Mouse (Mus musculus): ENCODE measurements around the gene Lmnb2. TPM values are rescaled to one million over a fixed set of nuclear protein-coding genes. Genes with fewer than 3 reads are reported as not detected.
A peak's percentile ranks its signal among the peaks of the same experiment; 100 is the strongest.

Gene Lmnb2
- total and polyA plus RNA-seq, 3 experiments: 3.6 to 5.4 (median 5.4) TPM

GRCm38 (mm10) chr10:80956385-80956784 is 38.3 kb upstream of the Lmnb2 start:
- 94% methylated on average over 8 of the region's 8 CpGs for WGBS

GRCm38 (mm10) chr10:80955536-80955935 is 37.5 kb upstream of the Lmnb2 start:
- 16% methylated on average over 9 of the region's 9 CpGs for WGBS
- TF ChIP-seq POLR2A (IDR thresholded peaks at IDR 0.05; ENCODE audit: insufficient read depth, low read depth, low read length): no peak
- TF ChIP-seq EP300 (IDR thresholded peaks at IDR 0.05; ENCODE audit: insufficient read depth, low read depth, low read length): peak; percentile 78; the same call in 1 of the 2 replicates
- peak; percentile 88 for TF ChIP-seq CTCF (IDR thresholded peaks at IDR 0.05)
- Histone ChIP-seq H3K27me3 (ENCODE audit: control insufficient read depth, insufficient read depth, low read length) (no peaks in the 10 kb centered on the region), H3K36me3 (ENCODE audit: control insufficient read depth, insufficient read depth, low read length) (no peaks in the 10 kb centered on the region), H3K4me1 (ENCODE audit: control insufficient read depth, insufficient read depth, low read length) (peaks cover 6% of the 10 kb centered on the region), H3K9ac (ENCODE audit: low read depth, low read length) (no peak overlapping the region), H3K4me3 (no peak overlapping the region), H3K79me2 (replicated peaks; ENCODE audit: control insufficient read depth, insufficient read depth, low read length) (no peaks in the 10 kb centered on the region), H3K27ac (no peak overlapping the region)
- intact Hi-C loops (cut with DNase I): loop anchor here (1.0 kb wide), 1 partner anchor 27 kb away; no protein-coding TSS in a partner anchor
- peak; percentile 53 to 72 for DNase-seq

More at GRCm38 (mm10) chr10:80956385-80956784, 38.3 kb upstream of the Lmnb2 start:
- no peak overlapping the region for H3K4me3 ChIP-seq
- TF ChIP-seq CTCF (IDR thresholded peaks at IDR 0.05): no peak
- TF ChIP-seq POLR2A (IDR thresholded peaks at IDR 0.05; ENCODE audit: insufficient read depth, low read depth, low read length): no peak
- TF ChIP-seq EP300 (IDR thresholded peaks at IDR 0.05; ENCODE audit: insufficient read depth, low read depth, low read length): no peak
- H3K27me3 ChIP-seq (ENCODE audit: control insufficient read depth, insufficient read depth, low read length): no peaks in the 10 kb centered on the region
- DNase-seq: no peak
- H3K79me2 ChIP-seq (replicated peaks; ENCODE audit: control insufficient read depth, insufficient read depth, low read length): no peaks in the 10 kb centered on the region
- peaks cover 6% of the 10 kb centered on the region for H3K4me1 ChIP-seq (ENCODE audit: control insufficient read depth, insufficient read depth, low read length)
- no peak overlapping the region for H3K9ac ChIP-seq (ENCODE audit: low read depth, low read length)
- H3K27ac ChIP-seq: no peak overlapping the region
- H3K36me3 ChIP-seq (ENCODE audit: control insufficient read depth, insufficient read depth, low read length): no peaks in the 10 kb centered on the region
- intact Hi-C loops (cut with DNase I): no loop called here

GRCm38 (mm10) chr10:80954843-80955242 is 36.8 kb upstream of the Lmnb2 start:
- peaks cover 6% of the 10 kb centered on the region for H3K4me1 ChIP-seq (ENCODE audit: control insufficient read depth, insufficient read depth, low read length)
- no peaks in the 10 kb centered on the region for H3K36me3 ChIP-seq (ENCODE audit: control insufficient read depth, insufficient read depth, low read length)
- no peaks in the 10 kb centered on the region for H3K79me2 ChIP-seq (replicated peaks; ENCODE audit: control insufficient read depth, insufficient read depth, low read length)
- no peak for TF ChIP-seq POLR2A (IDR thresholded peaks at IDR 0.05; ENCODE audit: insufficient read depth, low read depth, low read length)
- no peak for TF ChIP-seq CTCF (IDR thresholded peaks at IDR 0.05)
- no peak for TF ChIP-seq EP300 (IDR thresholded peaks at IDR 0.05; ENCODE audit: insufficient read depth, low read depth, low read length)
- DNase-seq: peak in 1 of 2 experiments; percentile 46
- 24% methylated on average over 6 of the region's 6 CpGs for WGBS
- no peak overlapping the region for H3K9ac ChIP-seq (ENCODE audit: low read depth, low read length)
- no peak overlapping the region for H3K4me3 ChIP-seq
- intact Hi-C loops (cut with DNase I): loop anchor here (1.0 kb wide), 1 partner anchor 27 kb away; no protein-coding TSS in a partner anchor
- H3K27me3 ChIP-seq (ENCODE audit: control insufficient read depth, insufficient read depth, low read length): no peaks in the 10 kb centered on the region
- no peak overlapping the region for H3K27ac ChIP-seq

- Histone ChIP-seq H3K9ac (ENCODE audit: low read depth, low read length) (no peak overlapping the region), H3K36me3 (ENCODE audit: control insufficient read depth, insufficient read depth, low read length) (no peaks in the 10 kb centered on the region), H3K4me1 (ENCODE audit: control insufficient read depth, insufficient read depth, low read length) (peaks cover 6% of the 10 kb centered on the region), H3K27ac (no peak overlapping the region), H3K4me3 (no peak overlapping the region), H3K27me3 (ENCODE audit: control insufficient read depth, insufficient read depth, low read length) (no peaks in the 10 kb centered on the region), H3K79me2 (replicated peaks; ENCODE audit: control insufficient read depth, insufficient read depth, low read length) (no peaks in the 10 kb centered on the region)
- TF ChIP-seq EP300 (IDR thresholded peaks at IDR 0.05; ENCODE audit: insufficient read depth, low read depth, low read length) (no peak), CTCF (IDR thresholded peaks at IDR 0.05) (no peak), POLR2A (IDR thresholded peaks at IDR 0.05; ENCODE audit: insufficient read depth, low read depth, low read length) (no peak)
- 68% methylated on average over 13 of the region's 13 CpGs for WGBS
- intact Hi-C loops (cut with DNase I): no loop called here
- DNase-seq: no peak
Measured at GRCm38 (mm10) chr10:80954415-80954814, 36.4 kb upstream of the Lmnb2 start.

GRCm38 (mm10) chr10:80952449-80952848 is 34.4 kb upstream of the Lmnb2 start:
- no peaks in the 10 kb centered on the region for H3K79me2 ChIP-seq (replicated peaks; ENCODE audit: control insufficient read depth, insufficient read depth, low read length)
- H3K27ac ChIP-seq: no peak overlapping the region
- no peak overlapping the region for H3K4me3 ChIP-seq
- TF ChIP-seq POLR2A (IDR thresholded peaks at IDR 0.05; ENCODE audit: insufficient read depth, low read depth, low read length) (no peak), CTCF (IDR thresholded peaks at IDR 0.05) (no peak), EP300 (IDR thresholded peaks at IDR 0.05; ENCODE audit: insufficient read depth, low read depth, low read length) (no peak)
- WGBS: 80% methylated on average over 15 of the region's 15 CpGs
- peaks cover 15% of the 10 kb centered on the region for H3K4me1 ChIP-seq (ENCODE audit: control insufficient read depth, insufficient read depth, low read length)
- H3K27me3 ChIP-seq (ENCODE audit: control insufficient read depth, insufficient read depth, low read length): no peaks in the 10 kb centered on the region
- H3K36me3 ChIP-seq (ENCODE audit: control insufficient read depth, insufficient read depth, low read length): no peaks in the 10 kb centered on the region
- no peak for DNase-seq
- H3K9ac ChIP-seq (ENCODE audit: low read depth, low read length): no peak overlapping the region
- intact Hi-C loops (cut with DNase I): no loop called here

- no peak overlapping the region for H3K4me3 ChIP-seq
- intact Hi-C loops (cut with DNase I): no loop called here
- peaks cover 16% of the 10 kb centered on the region for H3K4me1 ChIP-seq (ENCODE audit: control insufficient read depth, insufficient read depth, low read length)
- H3K27me3 ChIP-seq (ENCODE audit: control insufficient read depth, insufficient read depth, low read length): no peaks in the 10 kb centered on the region
- no peak for DNase-seq
- no peaks in the 10 kb centered on the region for H3K36me3 ChIP-seq (ENCODE audit: control insufficient read depth, insufficient read depth, low read length)
- H3K27ac ChIP-seq: no peak overlapping the region
- TF ChIP-seq POLR2A (IDR thresholded peaks at IDR 0.05; ENCODE audit: insufficient read depth, low read depth, low read length): no peak
- 73% methylated on average over 10 of the region's 10 CpGs for WGBS
- H3K9ac ChIP-seq (ENCODE audit: low read depth, low read length): no peak overlapping the region
- H3K79me2 ChIP-seq (replicated peaks; ENCODE audit: control insufficient read depth, insufficient read depth, low read length): no peaks in the 10 kb centered on the region
Measured at GRCm38 (mm10) chr10:80951761-80952390, 33.8 kb upstream of the Lmnb2 start.
